Mouse (Mus musculus) midbrain, embryonic 16.5 days (tissue): ENCODE results near the gene Mamdc4. TPM values are rescaled to one million over a fixed set of nuclear protein-coding genes. Genes with fewer than 3 reads are reported as not detected.
"Not testable (repeated sequence)": the region's sequence is repeated elsewhere in the genome, so short reads cannot be mapped to it uniquely, and the experiment has no call there.

Source experiments
- ATAC-seq: fragments of 200-750 bp; cut with Nextera tagmentation; 2 replicates; pipeline ENCODE4 v1.8.0; 2017; ENCODE audit warnings: moderate TSS enrichment
- H3K27ac ChIP-seq: fragments of 300-500 bp; sonication (generic); 2 replicates; pipeline ENCODE4 v1.5.1; 2014; ENCODE audit warnings: mild to moderate bottlenecking, low read length, mixed read lengths
- H3K27me3 ChIP-seq: fragments of 300-500 bp; sonication (generic); 2 replicates; pipeline ENCODE4 v1.6.1; 2014; ENCODE audit warnings: low read depth, low read length, mixed read lengths; ENCODE audit not compliant: control insufficient read depth, insufficient read depth
- H3K36me3 ChIP-seq: fragments of 300-500 bp; sonication (generic); 2 replicates; pipeline ENCODE4 v1.6.1; 2014; ENCODE audit warnings: mild to moderate bottlenecking, low read length, moderate library complexity, mixed read lengths; ENCODE audit not compliant: control insufficient read depth, insufficient read depth
- H3K4me1 ChIP-seq: fragments of 300-500 bp; sonication (generic); 2 replicates; pipeline ENCODE4 v1.6.1; 2014; ENCODE audit warnings: mild to moderate bottlenecking, low read length, mixed read lengths; ENCODE audit not compliant: control insufficient read depth, insufficient read depth
- H3K4me2 ChIP-seq: fragments of 300-500 bp; sonication (generic); 2 replicates; pipeline ENCODE4 v1.6.1; 2014; ENCODE audit warnings: mild to moderate bottlenecking, low read length, mixed read lengths
- H3K4me3 ChIP-seq: fragments of 300-500 bp; sonication (generic); 2 replicates; pipeline ENCODE4 v1.5.1; 2014; ENCODE audit warnings: low read depth, mild to moderate bottlenecking, low read length, moderate library complexity, mixed read lengths
- H3K9ac ChIP-seq: fragments of 300-500 bp; sonication (generic); 2 replicates; pipeline ENCODE4 v1.6.1; 2014; ENCODE audit warnings: low read depth, low read length, mixed read lengths
- H3K9me3 ChIP-seq: fragments of 300-500 bp; sonication (generic); replicated peaks from 2 replicates; pipeline ENCODE4 v1.6.1; 2014; ENCODE audit warnings: mild to moderate bottlenecking, low read length, mixed read lengths; ENCODE audit not compliant: control insufficient read depth, poor library complexity, severe bottlenecking
- WGBS: fragments of 180-500 bp; shearing (Covaris S2); extraction: QIAGEN DNeasy Blood & Tissue Kit; methylation state at CpG from one replicate; pipeline ENCODE4 v1.1.7; 2014; 5-methylcytosine and 5-hydroxymethylcytosine counted together
- polyA plus RNA-seq: library from polyadenylated mRNA; unstranded; fragments of >200 nt; fragmentation: Nextera tagmentation; extraction: Ambion mirVana; gene quantifications from 2 replicates; pipeline ENCODE4 v1.2.1, GENCODE M21; 2015

Mamdc4 gene
- polyA plus RNA-seq, 1 experiment from 2014 or later: 0.50 TPM

DNA sequence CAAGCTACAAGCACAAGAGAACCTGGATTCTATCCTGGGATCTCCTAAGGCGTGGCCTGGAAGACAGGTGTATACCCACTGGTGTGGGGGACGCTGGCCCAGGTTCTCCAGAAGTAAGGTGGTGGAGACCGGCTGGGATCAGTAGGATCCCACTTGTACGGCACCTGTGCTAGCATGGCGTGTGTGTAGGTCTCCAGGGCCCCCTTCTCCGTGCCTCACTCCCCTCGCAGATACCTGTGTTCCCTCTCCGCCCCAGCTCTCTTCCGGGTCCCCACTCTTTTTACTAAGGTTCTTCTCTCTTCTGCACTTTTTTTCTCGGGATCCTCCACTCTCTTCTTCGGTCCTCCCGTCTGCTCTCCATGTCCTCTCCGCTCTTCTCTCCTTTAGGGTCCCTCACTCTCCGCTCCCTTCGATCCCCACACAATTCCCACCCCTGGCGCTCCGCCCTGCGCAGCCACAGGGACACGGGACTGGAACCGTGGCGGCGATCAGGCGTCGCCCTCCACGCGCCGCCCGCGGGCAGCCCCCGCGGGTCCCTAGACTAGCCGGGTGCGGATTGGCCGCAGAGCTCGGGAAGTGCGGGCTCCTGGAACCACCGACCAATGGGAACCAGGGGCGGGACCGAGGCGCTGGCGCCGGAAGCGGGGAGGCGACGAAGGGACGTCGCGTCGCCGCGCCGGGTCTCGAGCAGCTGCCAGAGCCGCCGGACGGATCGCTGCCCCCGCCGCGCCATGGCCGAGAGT lies 17.3 kb downstream of the Mamdc4 start, which contains the start of gene Edf1:
Gene Edf1, plus strand, starts transcription at position 627 of the 743 bp plus-strand sequence.
- H3K9me3 ChIP-seq: no peaks in the 10 kb centered on the region
- WGBS: under 1% methylated on average over 61 of the region's 61 CpGs
- peak within 1 kb of the TSS; percentile 74 for H3K4me3 ChIP-seq
- peaks cover 17% of the 10 kb centered on the region for H3K4me1 ChIP-seq
- H3K36me3 ChIP-seq: peaks cover 21% of the 10 kb centered on the region
- no peaks in the 10 kb centered on the region for H3K27me3 ChIP-seq
- peak within 1 kb of the TSS; percentile 85 for H3K9ac ChIP-seq
- peak; percentile 98 for ATAC-seq
- H3K4me2 ChIP-seq: peak within 1 kb of the TSS; percentile 93
- peak within 1 kb of the TSS; percentile 82 for H3K27ac ChIP-seq

DNA sequence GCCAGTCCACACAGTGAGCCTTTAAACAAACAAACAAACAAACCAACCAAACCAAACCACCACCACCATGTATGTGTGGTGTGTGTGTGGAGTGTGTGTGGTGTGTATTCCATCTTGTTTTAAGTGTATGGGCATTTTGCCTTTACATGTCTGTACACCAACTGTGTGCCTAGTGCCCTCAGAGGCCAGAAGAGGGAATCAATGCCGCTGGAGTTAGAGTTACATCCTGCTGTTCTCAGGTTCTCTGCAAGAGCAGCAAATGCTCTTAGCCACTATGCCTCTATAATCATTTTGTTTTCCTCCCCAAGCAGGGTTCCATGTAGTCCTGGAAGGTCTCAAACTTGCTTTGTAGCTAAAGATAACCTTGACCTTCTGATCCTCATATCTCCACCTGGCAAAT lies 18.3 kb downstream of the Mamdc4 start:
- Histone ChIP-seq H3K4me1 (peaks cover 17% of the 10 kb centered on the region), H3K9ac (no peak overlapping the region), H3K9me3 (no peaks in the 10 kb centered on the region), H3K27ac (no peak overlapping the region), H3K4me2 (no peak overlapping the region; the same call in 1 of the 2 replicates), H3K27me3 (no peaks in the 10 kb centered on the region), H3K36me3 (peaks cover 10% of the 10 kb centered on the region), H3K4me3 (no peak overlapping the region)
- ATAC-seq: no peak
- WGBS: 52% methylated on average over 1 of the region's 1 CpGs

DNA sequence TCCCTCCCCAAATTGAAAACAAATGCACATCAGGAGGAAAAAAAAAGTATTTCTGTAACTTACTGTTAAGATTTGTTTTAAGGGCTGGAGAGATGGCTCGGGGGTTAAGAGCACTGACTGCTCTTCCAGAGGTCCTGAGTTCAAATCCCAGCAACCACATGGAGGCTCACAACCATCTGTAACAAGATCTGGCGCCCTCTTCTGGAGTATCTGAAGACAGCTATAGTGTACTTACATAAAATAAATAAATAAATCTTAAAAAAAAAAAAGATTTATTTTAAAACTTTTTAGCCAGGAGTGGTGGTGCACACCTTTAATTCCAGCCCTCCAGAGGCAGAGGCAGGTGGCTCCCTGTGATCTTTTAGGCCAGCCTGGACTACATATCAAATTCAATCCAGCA lies 19.2 kb downstream of the Mamdc4 start:
- not testable (repeated sequence) for ATAC-seq

GRCm38 (mm10) chr2:25553171-25553786 lies 21.4 kb downstream of the Mamdc4 start:
- H3K4me3 ChIP-seq, H3K36me3 ChIP-seq, H3K27ac ChIP-seq, H3K4me1 ChIP-seq, H3K27me3 ChIP-seq, H3K9me3 ChIP-seq, ATAC-seq, H3K9ac ChIP-seq, H3K4me2 ChIP-seq: not testable (repeated sequence)
- WGBS: 89% methylated on average over 4 of the region's 4 CpGs

More for the DNA sequence above, 19.2 kb downstream of the Mamdc4 start:
- H3K9ac ChIP-seq, H3K27me3 ChIP-seq, H3K27ac ChIP-seq, H3K36me3 ChIP-seq, H3K4me2 ChIP-seq, H3K9me3 ChIP-seq, H3K4me3 ChIP-seq: not testable (repeated sequence)
- WGBS: 47% methylated on average over 2 of the region's 2 CpGs
- peaks cover 17% of the 10 kb centered on the region for H3K4me1 ChIP-seq

DNA sequence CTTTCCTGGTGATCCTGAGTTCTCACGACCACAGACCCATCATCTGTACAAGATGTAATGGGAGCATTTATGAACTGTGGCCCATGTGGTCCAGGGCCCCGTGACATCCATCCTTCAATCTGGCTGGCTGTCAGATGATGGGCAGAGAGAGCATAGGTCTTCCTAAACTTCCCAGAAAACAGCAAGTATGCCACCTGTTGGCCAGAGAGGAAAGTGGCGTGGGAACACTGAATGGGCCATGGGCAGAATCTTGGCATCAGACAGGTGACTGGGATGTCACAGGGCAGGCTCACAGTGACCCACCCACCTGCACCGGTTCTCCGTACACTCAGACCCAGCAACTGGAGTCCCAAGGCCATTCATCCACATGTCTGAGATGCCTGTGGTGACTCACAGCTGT lies 23.5 kb downstream of the Mamdc4 start:
- no peak overlapping the region for H3K4me2 ChIP-seq
- ATAC-seq: no peak
- no peak overlapping the region for H3K27ac ChIP-seq
- peaks cover 4% of the 10 kb centered on the region for H3K4me1 ChIP-seq
- WGBS: 33% methylated on average over 5 of the region's 5 CpGs
- H3K36me3 ChIP-seq: no peaks in the 10 kb centered on the region
- H3K9ac ChIP-seq: no peak overlapping the region
- H3K9me3 ChIP-seq: no peaks in the 10 kb centered on the region
- no peak overlapping the region for H3K4me3 ChIP-seq
- no peaks in the 10 kb centered on the region for H3K27me3 ChIP-seq

GRCm38 (mm10) chr2:25549021-25549991 lies 25.3 kb downstream of the Mamdc4 start:
- Histone ChIP-seq H3K27ac (no peak overlapping the region), H3K27me3 (no peaks in the 10 kb centered on the region), H3K4me1 (peaks cover 9% of the 10 kb centered on the region), H3K4me2 (no peak overlapping the region), H3K36me3 (no peaks in the 10 kb centered on the region), H3K4me3 (no peak overlapping the region), H3K9ac (no peak overlapping the region), H3K9me3 (no peaks in the 10 kb centered on the region)
- no peak for ATAC-seq
- 85% methylated on average over 9 of the region's 9 CpGs for WGBS

DNA sequence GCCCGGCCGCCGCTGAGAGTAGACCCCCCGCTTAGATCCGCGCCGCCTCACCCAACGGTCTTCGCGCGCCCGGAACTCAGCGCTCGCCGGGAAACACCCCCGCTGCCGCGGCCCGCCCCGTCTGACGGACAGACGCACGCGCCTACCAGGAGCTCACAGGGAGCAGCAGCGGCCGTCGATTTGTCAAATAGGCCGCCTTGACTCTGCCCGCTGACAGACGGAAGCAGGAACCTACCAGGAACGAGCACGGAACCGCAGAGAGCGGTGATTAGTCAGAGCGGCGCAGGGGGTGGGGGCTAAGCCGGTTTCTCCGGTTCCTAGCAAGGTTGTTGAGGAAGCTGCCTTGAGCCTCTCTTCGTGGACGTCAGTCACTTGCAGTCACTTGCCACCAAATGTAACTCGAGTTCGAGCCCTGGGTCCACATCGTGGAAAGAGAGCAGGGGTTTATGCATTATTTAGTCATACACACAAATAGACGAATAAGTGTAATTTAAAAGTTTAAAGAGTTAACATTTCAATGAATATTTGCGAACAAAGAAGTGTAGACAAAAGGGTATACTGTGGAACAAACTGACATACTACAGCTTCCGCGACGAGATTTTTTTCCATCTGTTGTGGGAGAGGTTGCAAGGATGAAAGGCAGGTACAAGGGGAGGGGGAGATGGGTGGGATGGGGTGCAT lies 27.7 kb downstream of the Mamdc4 start, which contains the start of gene Traf2:
Gene Traf2, minus strand, starts transcription at position 130 of the 681 bp plus-strand sequence.
- Histone ChIP-seq H3K27me3 (no peaks in the 10 kb centered on the region), H3K9ac (peak within 1 kb of the TSS; percentile 75), H3K9me3 (no peaks in the 10 kb centered on the region), H3K4me3 (peak within 1 kb of the TSS; percentile 66), H3K27ac (peak within 1 kb of the TSS; percentile 50; the same call in 1 of the 2 replicates), H3K36me3 (no peaks in the 10 kb centered on the region), H3K4me1 (peaks cover 9% of the 10 kb centered on the region), H3K4me2 (peak within 1 kb of the TSS; percentile 86)
- peak; percentile 100 for ATAC-seq
- 3% methylated on average over 48 of the region's 48 CpGs for WGBS
